Mouse (Mus musculus): Measurements from ENCODE around the gene Trpm6.

Gene Trpm6

GRCm38 (mm10) chr19:18771048-18771447 lies 21.3 kb downstream of the Trpm6 start:
- DNase-seq (ENCODE audit: extremely low spot score, low spot score) = no peak

DNA sequence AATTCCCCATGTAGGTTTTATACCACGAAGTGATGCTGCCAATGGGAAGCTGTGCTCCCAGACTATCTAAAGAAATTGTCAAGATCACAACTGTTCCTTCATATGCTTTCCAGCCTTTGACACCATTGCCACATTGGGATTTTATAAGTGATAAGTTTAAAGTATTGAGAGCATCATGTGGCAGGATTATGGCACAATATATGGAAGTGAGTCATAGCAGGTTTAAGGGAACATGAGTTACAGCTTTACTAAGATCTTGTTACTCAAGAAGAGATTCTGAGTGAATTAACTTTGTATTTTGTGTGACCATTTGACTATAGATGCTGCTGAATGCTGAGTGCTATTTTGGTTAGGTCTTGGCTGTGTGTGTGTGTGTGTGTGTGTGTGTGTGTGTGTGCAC lies 21.8 kb downstream of the Trpm6 start:
- DNase-seq (ENCODE audit: extremely low spot score, low spot score) = no peak

DNA sequence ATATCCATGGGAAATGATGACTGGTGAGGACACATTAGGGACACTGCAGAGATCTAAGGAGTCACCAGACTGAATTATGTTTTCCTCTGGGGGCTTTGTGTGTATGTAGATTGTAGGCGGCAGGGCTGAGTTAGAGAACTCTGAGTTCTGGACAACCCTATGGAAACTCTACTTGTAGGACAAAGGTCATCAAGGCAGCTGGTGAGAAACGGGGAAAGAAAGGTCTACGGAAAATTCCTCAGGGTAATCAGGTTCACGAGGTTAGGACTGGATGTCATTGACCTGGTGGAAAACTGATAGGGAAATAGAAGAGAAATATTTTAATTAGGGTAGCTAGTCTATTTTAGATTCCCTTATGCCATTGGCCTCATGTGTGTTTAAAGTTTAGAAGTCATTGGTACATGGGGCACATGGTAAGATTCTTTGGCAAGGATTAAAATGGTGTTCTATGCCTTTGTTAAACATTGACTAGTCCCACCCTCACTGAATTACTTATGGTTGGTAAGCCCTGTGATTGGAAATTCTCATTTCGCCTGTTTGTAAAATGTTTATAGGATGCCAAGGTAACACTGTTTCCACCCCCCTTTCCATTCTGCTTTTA lies 23.2 kb downstream of the Trpm6 start:
- no peak for DNase-seq (ENCODE audit: extremely low spot score, low spot score)

DNA sequence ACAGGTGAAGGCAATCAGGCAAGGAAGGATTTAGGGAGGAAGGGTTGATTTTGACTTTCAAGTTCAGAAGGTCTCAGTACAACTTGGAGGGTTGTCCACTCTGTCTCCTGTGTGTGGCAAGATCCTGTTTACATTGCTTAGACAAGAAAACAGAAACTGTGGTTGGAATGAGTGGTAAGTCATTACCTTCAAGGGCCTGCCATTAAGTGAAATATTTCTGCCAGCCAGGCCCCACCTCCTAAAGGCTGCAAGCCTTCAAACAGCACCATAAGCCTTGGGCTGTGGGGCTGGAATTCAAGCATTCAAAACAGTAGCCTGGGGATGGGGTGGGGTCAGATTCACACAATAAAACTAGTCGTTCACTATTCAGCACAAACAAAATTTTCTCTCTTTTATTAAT lies 24.3 kb downstream of the Trpm6 start:
- no peak for DNase-seq (ENCODE audit: extremely low spot score, low spot score)

- no peak for DNase-seq (ENCODE audit: extremely low spot score, low spot score)
These were observed 49.9 kb downstream of the Trpm6 start for GRCm38 (mm10) chr19:18799646-18800045.

DNA sequence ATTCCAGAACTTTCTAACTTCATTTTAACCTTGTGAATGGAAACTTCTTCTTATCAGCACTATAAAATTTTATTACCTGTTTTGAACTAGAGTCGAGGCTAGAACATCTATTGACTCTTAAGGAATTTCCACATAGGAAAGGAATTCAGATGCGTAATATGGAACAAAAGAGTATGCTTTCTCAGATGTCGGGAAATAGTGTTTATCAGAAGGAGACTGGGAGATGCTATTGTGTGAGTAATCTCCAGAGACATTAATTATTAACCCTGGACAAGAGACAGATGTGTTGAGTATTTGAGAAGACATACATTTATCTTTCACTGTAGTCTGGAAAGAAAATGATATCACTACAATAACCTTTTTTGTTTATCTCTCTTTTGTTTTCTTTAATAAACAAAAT lies 61.5 kb downstream of the Trpm6 start:
- DNase-seq (ENCODE audit: extremely low spot score, low spot score) = no peak

GRCm38 (mm10) chr19:18815170-18815569 lies 65.4 kb downstream of the Trpm6 start:
- DNase-seq (ENCODE audit: extremely low spot score, low spot score) = no peak

GRCm38 (mm10) chr19:18817425-18817824 lies 67.6 kb downstream of the Trpm6 start:
- DNase-seq (ENCODE audit: extremely low spot score, low spot score) = no peak

DNA sequence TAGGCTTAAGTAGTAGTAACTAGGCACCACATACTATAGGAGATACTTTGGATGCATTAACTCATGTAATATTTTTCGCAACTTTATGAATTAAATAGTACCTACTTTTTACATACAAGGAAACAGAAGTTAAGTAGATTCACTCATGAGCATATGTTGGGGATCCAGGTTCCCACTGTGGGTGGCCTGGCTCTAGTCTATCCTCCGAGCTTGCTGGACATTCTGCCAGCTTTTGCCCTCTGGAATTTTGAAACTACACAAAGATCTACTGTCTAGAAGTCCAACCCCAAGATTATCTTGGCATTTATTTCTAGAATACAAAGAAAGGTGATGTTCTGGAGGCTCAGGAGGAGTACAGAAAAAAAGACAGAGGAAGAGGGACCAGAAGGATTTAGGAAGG lies 78.8 kb downstream of the Trpm6 start:
- DNase-seq (ENCODE audit: extremely low spot score, low spot score) = no peak

GRCm38 (mm10) chr19:18831196-18831595 lies 81.4 kb downstream of the Trpm6 start:
- DNase-seq (ENCODE audit: extremely low spot score, low spot score) = no peak

DNA sequence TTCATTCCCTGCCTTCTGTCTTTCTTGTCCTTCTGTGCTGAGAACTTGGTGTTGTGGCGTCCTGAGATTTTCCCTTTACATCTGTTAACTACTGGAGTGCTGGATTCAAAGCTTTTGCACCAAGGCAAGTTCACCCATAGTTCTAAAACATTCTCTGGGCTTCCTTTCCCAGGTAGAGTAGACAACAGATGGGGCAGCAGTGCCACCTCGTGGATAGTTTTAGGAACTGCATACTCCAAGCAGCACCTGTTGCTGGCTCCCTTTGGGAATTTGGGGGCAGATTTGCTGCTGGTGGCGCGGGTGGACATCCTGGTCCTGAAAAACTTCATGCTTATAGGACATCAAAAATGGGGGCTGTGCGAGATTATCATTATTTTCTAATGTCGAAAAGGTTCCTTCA lies 85.2 kb downstream of the Trpm6 start:
- DNase-seq (ENCODE audit: extremely low spot score, low spot score) = peak; percentile 68

DNA sequence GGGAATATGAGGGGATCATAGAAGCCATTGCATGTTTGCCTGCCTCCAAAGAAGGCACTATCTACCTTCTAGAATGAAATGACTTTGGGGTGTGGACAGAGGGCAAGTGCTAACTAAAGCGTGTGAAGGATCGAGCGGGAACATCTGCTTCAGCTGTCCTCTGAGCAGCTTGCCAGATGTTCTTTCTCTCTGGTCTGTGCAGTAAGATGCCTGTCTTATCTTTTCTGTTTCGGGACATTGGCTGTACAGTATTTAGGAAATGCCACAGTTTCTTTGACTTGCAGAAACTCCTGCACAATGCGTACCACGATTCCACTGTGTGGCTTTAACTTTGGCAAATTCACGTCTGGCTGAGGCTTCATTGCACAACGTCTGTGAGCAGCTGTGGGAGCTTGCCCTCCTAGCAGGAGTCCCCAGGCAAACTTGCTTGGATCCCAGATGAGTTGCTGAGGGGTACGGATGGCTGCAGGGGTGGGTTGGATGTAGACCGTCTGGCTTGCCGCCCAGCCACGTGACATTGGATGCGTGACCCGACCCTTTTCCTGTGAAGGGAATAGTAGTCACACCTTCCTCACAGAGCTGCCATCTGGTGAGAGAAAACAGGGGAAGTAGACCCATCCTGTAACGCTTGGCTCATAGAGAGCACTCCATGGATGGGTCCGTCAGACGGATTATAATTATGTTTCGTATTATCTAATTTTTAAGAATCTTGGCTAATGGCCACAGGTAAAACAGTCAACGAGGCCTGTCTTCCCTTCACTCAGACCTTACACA lies 92.2 kb downstream of the Trpm6 start:
- DNase-seq (ENCODE audit: extremely low spot score, low spot score) = no peak

DNA sequence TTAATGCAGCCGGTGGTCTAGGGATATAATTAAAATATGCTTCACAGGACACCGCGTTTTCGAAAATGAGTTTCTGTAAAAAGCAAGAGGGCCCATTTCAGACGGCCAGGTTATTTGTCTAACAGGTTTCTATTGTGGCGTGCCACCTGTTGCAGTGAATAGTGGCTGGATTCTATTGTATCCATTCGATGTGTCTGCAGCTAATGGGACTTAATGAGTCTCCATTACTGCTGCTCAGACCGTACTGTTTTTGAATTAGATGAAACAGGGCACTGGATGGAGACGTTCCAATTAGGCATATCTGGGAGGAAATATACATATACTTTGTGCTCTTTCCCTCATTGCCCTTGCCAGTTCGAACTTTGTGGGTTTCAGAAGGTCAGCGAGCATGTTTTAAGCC lies 92.8 kb downstream of the Trpm6 start:
- DNase-seq (ENCODE audit: extremely low spot score, low spot score) = no peak

DNA sequence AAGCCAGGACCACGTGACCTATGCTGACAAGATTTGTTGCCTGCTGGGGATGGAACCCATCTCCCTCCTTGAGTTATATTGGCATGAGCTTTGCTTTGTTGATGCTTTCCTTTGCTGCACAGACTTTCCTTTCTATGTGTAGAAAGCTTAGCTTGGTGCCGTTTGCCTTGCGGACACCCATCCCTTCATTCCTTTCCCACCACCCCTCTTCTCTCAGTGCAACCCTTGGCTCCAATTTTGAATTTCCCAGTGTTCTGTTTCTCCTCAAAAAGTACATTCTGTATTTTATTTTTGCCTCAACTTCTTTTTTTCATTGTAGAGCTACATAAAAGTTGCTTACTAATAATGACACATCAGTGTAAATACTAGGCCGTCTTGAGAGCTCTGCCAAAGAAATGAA lies 96.6 kb downstream of the Trpm6 start:
- no peak for DNase-seq (ENCODE audit: extremely low spot score, low spot score)

DNA sequence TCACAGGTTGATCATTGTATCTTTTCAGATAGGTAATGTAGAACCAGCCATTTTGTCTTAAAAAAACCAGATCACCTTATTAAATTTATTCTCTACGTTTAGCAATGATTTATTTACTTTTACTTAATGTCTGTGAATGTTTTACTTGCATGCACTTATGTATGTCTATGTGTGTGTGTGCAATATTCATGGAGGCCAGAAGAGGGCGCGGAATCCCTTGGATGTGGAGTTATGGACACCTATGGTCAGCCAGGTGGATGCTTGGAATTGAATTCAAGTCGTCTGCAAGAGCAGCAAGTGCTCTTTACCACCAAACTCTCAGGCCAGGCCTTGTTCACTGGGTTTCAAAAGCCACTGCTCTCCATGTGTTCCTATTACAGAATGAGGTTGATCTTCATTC lies 118.5 kb downstream of the Trpm6 start:
- DNase-seq (ENCODE audit: extremely low spot score, low spot score) = no peak

- DNase-seq (ENCODE audit: extremely low spot score, low spot score) = no peak
These were observed 123.2 kb downstream of the Trpm6 start for GRCm38 (mm10) chr19:18872792-18873569.

DNA sequence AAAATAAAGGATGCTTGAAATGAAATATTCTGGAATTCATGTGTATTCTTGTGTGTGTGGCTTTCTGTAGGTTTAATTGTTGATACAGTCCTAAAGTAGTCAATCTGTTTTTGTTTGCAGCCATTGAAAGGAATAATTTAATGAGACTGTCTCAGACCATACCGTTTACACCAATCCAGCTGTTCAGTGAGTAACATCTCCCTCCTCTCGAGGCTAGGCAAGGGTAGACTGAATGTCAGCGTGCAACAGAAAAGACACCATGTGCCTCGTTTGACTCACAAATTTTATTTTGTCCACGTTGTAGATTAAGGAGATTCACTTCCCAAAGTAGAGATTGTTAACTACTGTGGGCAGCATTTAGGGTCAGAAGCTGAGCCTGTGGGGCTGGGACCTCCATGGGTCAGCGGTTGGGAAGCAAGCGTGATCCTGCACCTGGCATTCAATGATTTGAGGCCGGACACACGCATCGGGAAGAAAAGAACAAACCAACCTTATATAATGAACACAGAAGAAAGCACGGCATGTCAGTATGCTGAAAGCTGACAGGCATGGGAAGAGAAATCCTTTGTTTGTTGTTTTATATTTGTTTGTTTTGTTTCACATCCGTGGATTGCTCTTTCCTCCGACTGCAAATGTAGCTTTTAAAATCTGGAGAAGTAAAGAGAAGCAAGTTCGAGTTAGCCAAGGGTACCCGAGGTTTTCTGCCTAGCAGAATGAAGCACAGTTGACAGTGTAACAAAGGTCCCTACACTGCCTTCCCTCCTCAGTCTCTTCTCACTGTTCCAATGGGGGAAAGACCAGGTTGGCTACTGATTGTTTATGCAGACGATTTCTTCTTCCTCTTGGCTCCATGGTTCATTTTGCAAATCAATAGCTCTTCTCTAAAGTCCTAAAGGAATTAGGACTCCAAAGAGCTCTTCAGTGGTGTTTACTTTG lies 124.2 kb downstream of the Trpm6 start:
- DNase-seq (ENCODE audit: extremely low spot score, low spot score) = peak; percentile 25

DNA sequence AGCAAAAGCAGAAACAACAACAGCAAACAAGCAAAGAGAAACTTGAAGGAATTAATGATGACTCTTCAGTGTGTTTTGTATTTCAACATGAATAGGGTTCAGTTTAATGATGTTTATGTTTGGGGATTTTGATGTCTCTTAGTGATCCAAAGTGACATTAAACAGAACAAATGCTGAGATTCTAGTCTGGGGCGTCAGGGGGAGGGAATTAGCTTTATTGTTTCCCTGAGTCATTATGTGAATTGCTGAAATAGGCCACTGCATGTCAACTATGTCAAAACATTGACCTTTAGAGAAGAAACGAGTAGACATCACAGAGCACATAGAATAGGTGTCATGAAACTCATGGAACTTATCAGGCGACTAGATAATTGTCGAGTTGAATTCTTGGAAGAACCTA lies 129.5 kb downstream of the Trpm6 start:
- no peak for DNase-seq (ENCODE audit: extremely low spot score, low spot score)

GRCm38 (mm10) chr19:18881162-18881561 lies 131.4 kb downstream of the Trpm6 start:
- no peak for DNase-seq (ENCODE audit: extremely low spot score, low spot score)

GRCm38 (mm10) chr19:18887646-18888407 lies 138.0 kb downstream of the Trpm6 start:
- DNase-seq (ENCODE audit: extremely low spot score, low spot score) = no peak
